Mouse (Mus musculus): ENCODE data around the gene Nfkbil1. TPM values are rescaled to one million over a fixed set of nuclear protein-coding genes. Genes with fewer than 3 reads are reported as not detected.
A peak's percentile ranks its signal among the peaks of the same experiment; 100 is the strongest.

Nfkbil1 gene
- total and polyA plus RNA-seq, 2 experiments, result 7.6 to 8.6 TPM

DNA sequence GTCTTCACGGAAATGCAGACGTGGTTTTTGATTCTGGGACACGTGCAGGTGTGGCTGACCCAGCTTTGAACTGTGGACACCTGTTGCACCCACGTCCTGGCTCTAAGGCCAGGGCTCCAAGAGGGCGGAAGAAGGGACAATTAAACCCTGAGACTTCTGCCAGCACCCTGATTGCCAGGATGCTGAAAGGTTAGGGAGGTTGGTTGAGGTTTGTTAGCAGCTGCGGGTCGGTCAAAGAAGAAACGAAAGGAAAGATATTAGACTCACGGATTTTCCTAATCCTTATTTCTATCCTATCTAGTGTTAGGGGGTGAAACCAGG is 39.3 kb downstream of the Nfkbil1 start:
- peaks cover 8% of the 10 kb centered on the region; the same call in 1 of the 2 replicates for H3K27me3 ChIP-seq (ENCODE audit: control insufficient read depth, insufficient read depth, low read length)
- peak overlapping the region; percentile 69; the same call in 1 of the 2 replicates for H3K4me3 ChIP-seq (ENCODE audit: insufficient read depth, low read depth, low read length)
- no peak for DNase-seq (ENCODE audit: extremely low read depth, low read depth, low spot score)
- H3K4me1 ChIP-seq (ENCODE audit: control insufficient read depth, insufficient read depth, low read length), result peaks cover 3% of the 10 kb centered on the region; the same call in 1 of the 2 replicates
- no peak overlapping the region for H3K27ac ChIP-seq (replicated peaks; ENCODE audit: insufficient read depth, low read depth, low read length)
- WGBS, result 34% methylated on average over 9 of the region's 9 CpGs
- H3K79me2 ChIP-seq (ENCODE audit: control insufficient read depth, insufficient read depth, low read length), result no peaks in the 10 kb centered on the region
- H3K36me3 ChIP-seq (ENCODE audit: control insufficient read depth, insufficient read depth, low read length), result no peaks in the 10 kb centered on the region
- no peak for TF ChIP-seq CTCF (IDR thresholded peaks at IDR 0.05; ENCODE audit: low read depth, low read length)
- TF ChIP-seq POLR2A (IDR thresholded peaks at IDR 0.05; ENCODE audit: extremely low read depth, insufficient read depth, low read length), result no peak
- no peak overlapping the region for H3K9ac ChIP-seq (ENCODE audit: low read depth, low read length)

DNA sequence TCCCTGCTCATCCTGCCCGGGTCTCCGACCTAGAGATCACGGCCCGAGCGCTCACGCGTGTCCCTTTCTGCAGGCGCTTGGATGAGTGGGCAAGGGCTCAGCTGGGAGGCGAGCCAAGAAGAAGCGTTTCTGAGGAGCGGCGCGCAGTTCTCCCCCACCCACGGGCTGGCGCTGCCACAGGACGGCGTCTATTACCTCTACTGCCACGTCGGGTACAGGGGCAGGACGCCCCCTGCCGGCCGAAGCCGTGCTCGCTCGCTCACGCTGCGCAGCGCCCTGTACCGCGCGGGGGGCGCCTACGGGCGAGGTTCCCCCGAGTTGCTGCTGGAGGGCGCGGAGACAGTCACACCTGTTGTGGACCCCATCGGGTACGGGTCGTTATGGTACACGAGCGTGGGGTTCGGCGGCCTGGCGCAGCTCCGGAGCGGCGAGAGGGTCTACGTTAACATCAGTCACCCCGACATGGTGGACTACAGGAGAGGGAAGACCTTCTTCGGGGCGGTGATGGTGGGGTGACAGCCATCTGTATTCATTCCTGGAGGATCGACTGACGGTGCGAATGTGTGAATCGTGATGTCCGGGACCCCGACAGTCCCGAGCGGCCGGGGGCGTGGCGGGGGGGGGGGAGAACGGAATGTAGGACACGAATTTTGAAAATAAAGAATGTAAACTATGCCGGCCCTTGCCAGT is 39.8 kb downstream of the Nfkbil1 start:
- peak overlapping the region; percentile 68 for H3K9ac ChIP-seq (ENCODE audit: low read depth, low read length)
- no peaks in the 10 kb centered on the region for H3K36me3 ChIP-seq (ENCODE audit: control insufficient read depth, insufficient read depth, low read length)
- no peak for DNase-seq (ENCODE audit: extremely low read depth, low read depth, low spot score)
- H3K4me3 ChIP-seq (ENCODE audit: insufficient read depth, low read depth, low read length), result peak overlapping the region; percentile 69
- WGBS, result 3% methylated on average over 66 of the region's 66 CpGs
- no peak overlapping the region for H3K27ac ChIP-seq (replicated peaks; ENCODE audit: insufficient read depth, low read depth, low read length)
- peaks cover 8% of the 10 kb centered on the region; the same call in 1 of the 2 replicates for H3K27me3 ChIP-seq (ENCODE audit: control insufficient read depth, insufficient read depth, low read length)
- no peaks in the 10 kb centered on the region for H3K79me2 ChIP-seq (ENCODE audit: control insufficient read depth, insufficient read depth, low read length)
- H3K4me1 ChIP-seq (ENCODE audit: control insufficient read depth, insufficient read depth, low read length), result peaks cover 3% of the 10 kb centered on the region; the same call in 1 of the 2 replicates
- TF ChIP-seq CTCF (IDR thresholded peaks at IDR 0.05; ENCODE audit: low read depth, low read length) (peak; percentile 92), POLR2A (IDR thresholded peaks at IDR 0.05; ENCODE audit: extremely low read depth, insufficient read depth, low read length) (0 out of 2 replicates have a peak, but pooled peaks have one; percentile 6)

DNA sequence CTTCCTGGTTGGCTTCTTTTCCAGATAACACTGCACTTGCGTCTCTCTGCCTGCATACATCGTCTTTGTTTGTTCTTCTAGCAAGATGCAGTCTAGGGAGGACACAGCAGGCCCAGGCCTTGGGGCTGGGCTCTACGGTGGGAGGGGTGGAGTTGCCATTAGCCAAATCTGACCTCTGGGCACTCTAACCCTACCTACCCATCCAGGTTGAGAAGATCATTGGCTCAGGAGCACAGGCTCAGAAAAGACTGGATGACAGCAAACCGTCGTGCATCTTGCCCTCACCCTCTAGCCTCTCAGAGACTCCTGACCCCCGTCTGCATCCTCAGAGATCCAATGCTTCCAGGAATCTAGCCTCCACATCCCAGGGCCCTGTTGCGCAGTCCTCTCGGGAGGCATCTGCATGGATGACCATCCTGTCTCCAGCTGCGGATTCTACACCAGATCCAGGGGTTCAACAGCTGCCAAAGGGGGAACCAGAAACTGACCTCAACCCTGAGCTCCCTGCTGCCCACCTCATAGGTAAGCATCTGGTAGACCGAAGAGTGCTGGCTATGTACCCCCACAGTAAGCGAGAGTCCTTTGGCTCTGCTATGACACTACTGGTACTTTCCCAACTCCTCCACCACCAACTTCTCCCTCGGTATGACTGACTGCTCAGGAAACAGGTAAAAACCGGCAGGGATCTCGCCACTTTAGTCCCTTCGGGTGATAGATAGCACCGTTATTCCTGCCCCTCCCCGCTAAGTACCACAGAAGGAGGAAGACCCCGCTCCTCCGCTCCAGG is 40.6 kb downstream of the Nfkbil1 start:
- H3K27ac ChIP-seq (replicated peaks; ENCODE audit: insufficient read depth, low read depth, low read length), result no peak overlapping the region
- no peak for TF ChIP-seq POLR2A (IDR thresholded peaks at IDR 0.05; ENCODE audit: extremely low read depth, insufficient read depth, low read length)
- TF ChIP-seq CTCF (IDR thresholded peaks at IDR 0.05; ENCODE audit: low read depth, low read length), result no peak
- 46% methylated on average over 19 of the region's 19 CpGs for WGBS
- no peaks in the 10 kb centered on the region for H3K36me3 ChIP-seq (ENCODE audit: control insufficient read depth, insufficient read depth, low read length)
- H3K27me3 ChIP-seq (ENCODE audit: control insufficient read depth, insufficient read depth, low read length), result peaks cover 8% of the 10 kb centered on the region; the same call in 1 of the 2 replicates
- H3K9ac ChIP-seq (ENCODE audit: low read depth, low read length), result peak overlapping the region; percentile 19; the same call in 1 of the 2 replicates
- peaks cover 3% of the 10 kb centered on the region; the same call in 1 of the 2 replicates for H3K4me1 ChIP-seq (ENCODE audit: control insufficient read depth, insufficient read depth, low read length)
- no peak for DNase-seq (ENCODE audit: extremely low read depth, low read depth, low spot score)
- peak overlapping the region; percentile 69 for H3K4me3 ChIP-seq (ENCODE audit: insufficient read depth, low read depth, low read length)
- H3K79me2 ChIP-seq (ENCODE audit: control insufficient read depth, insufficient read depth, low read length), result no peaks in the 10 kb centered on the region

DNA sequence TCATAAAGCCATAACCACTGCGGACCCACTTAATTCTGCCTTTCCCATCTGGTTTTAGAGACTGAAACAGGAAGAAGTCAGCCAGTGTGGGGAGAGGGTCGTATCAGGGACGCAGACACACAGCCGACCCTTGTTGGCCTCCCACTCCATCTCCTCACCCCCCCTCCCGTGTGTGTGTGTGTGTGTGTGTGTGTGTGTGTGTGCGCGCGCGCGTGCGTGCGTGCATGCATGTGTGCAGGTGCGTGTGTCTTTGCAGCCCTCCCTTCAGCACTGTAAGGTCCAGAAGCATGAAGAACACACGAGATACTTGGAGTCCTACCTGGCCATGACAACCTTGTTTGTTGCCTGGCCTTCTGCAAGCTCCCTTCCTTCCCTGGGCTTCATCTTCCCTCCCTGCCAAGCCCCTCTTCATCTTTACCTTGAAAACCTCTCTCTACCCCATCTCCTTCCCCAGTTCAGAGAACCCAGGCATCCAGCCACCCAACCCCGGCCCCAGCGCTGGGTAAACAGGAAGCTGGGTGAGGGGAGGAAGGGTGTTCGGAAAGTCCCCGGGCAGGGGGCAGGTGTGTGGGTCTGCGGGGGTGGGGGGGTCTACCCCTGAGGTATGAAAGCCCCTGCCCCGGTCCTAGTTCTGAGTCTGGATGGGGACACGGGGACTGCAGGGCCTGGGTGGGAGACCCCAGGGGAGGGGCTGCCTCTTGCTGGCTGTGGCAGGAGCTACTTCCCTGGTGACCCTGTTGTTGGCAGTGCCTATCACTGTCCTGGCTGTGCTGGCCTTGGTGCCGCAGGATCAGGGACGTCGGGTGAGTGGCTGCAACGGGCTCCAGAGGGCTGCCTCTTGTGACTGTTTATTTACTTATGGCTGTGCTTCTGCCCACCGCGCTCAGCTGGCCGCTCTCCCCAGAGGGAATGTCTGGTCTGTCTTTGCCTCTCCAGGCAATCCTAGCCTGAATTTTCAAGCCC is 41.4 kb downstream of the Nfkbil1 start, which contains the start of gene Ltb:
Gene Ltb (plus strand): TSS at position 559 of the 963 bp plus-strand sequence.
- TF ChIP-seq POLR2A (IDR thresholded peaks at IDR 0.05; ENCODE audit: extremely low read depth, insufficient read depth, low read length) (no peak), CTCF (IDR thresholded peaks at IDR 0.05; ENCODE audit: low read depth, low read length) (no peak)
- Histone ChIP-seq H3K27ac (replicated peaks; ENCODE audit: insufficient read depth, low read depth, low read length) (peak within 1 kb of the TSS; percentile 28; the same call in 1 of the 2 replicates), H3K4me1 (ENCODE audit: control insufficient read depth, insufficient read depth, low read length) (peaks cover 3% of the 10 kb centered on the region; the same call in 1 of the 2 replicates), H3K36me3 (ENCODE audit: control insufficient read depth, insufficient read depth, low read length) (no peaks in the 10 kb centered on the region), H3K4me3 (ENCODE audit: insufficient read depth, low read depth, low read length) (peak within 1 kb of the TSS; percentile 25; the same call in 1 of the 2 replicates), H3K79me2 (ENCODE audit: control insufficient read depth, insufficient read depth, low read length) (no peaks in the 10 kb centered on the region), H3K27me3 (ENCODE audit: control insufficient read depth, insufficient read depth, low read length) (peaks cover 8% of the 10 kb centered on the region; the same call in 1 of the 2 replicates), H3K9ac (ENCODE audit: low read depth, low read length) (no peak within 1 kb of the TSS)
- 62% methylated on average over 28 of the region's 28 CpGs for WGBS
- DNase-seq (ENCODE audit: extremely low read depth, low read depth, low spot score), result no peak

DNA sequence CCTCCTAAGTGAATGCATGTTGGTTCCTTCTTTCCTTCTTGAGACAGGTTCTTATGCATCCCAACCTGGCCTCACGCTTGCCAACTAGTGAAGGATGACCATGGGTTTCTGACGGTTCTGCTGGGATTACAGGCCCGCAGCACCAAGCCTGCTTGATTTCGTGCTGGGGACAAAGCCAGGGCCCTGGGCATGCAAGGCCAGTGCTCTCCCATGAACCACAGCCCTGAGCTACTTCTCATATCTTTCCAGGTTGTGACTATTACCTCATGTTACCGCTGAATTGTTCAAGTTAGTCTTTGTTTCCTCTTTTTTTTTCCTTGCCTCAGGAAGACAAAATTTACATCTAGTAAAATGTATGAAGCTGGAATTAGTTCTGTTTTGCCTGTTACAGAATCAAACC is 42.7 kb downstream of the Nfkbil1 start:
- H3K79me2 ChIP-seq (ENCODE audit: control insufficient read depth, insufficient read depth, low read length), result no peaks in the 10 kb centered on the region
- H3K4me3 ChIP-seq (ENCODE audit: insufficient read depth, low read depth, low read length), result no peak overlapping the region
- 87% methylated on average over 5 of the region's 5 CpGs for WGBS
- H3K4me1 ChIP-seq (ENCODE audit: control insufficient read depth, insufficient read depth, low read length), result peaks cover 3% of the 10 kb centered on the region; the same call in 1 of the 2 replicates
- H3K36me3 ChIP-seq (ENCODE audit: control insufficient read depth, insufficient read depth, low read length), result no peaks in the 10 kb centered on the region
- no peak overlapping the region for H3K9ac ChIP-seq (ENCODE audit: low read depth, low read length)
- H3K27ac ChIP-seq (replicated peaks; ENCODE audit: insufficient read depth, low read depth, low read length), result no peak overlapping the region
- TF ChIP-seq CTCF (IDR thresholded peaks at IDR 0.05; ENCODE audit: low read depth, low read length) (no peak), POLR2A (IDR thresholded peaks at IDR 0.05; ENCODE audit: extremely low read depth, insufficient read depth, low read length) (no peak)
- DNase-seq (ENCODE audit: extremely low read depth, low read depth, low spot score), result no peak
- H3K27me3 ChIP-seq (ENCODE audit: control insufficient read depth, insufficient read depth, low read length), result peaks cover 8% of the 10 kb centered on the region; the same call in 1 of the 2 replicates

Measured in liver, adult 2 months (tissue).